Mouse (Mus musculus) liver, embryonic 11.5 days (tissue): Measurements from ENCODE around the gene Zkscan4. TPM values are rescaled to one million over a fixed set of nuclear protein-coding genes. Genes with fewer than 3 reads are reported as not detected.
"Not testable (repeated sequence)": the region's sequence is repeated elsewhere in the genome, so short reads cannot be mapped to it uniquely, and the experiment has no call there.

ENCODE experiments used
- ATAC-seq: fragments of 200-750 bp; cut with Nextera tagmentation; replicated peaks from 2 replicates; pipeline ENCODE4 v1.8.0; 2017; ENCODE audit warnings: moderate number of reproducible peaks, mild to moderate bottlenecking, moderate TSS enrichment, moderate library complexity; ENCODE audit not compliant: low FRiP score
- DNase-seq: peaks from one replicate; pipeline ENCODE4 v3.0.0-alpha.2; 2017; ENCODE audit warnings: low spot score
- H3K27ac ChIP-seq: fragments of 300-500 bp; sonication (generic); 2 replicates; pipeline ENCODE4 v1.5.1; 2014; ENCODE audit warnings: mild to moderate bottlenecking, low read depth, low read length, control low read depth
- H3K27me3 ChIP-seq: fragments of 300-500 bp; sonication (generic); replicated peaks from 2 replicates; pipeline ENCODE4 v1.6.1; 2014; ENCODE audit warnings: low read length, mixed read lengths; ENCODE audit not compliant: control insufficient read depth, insufficient read depth
- H3K36me3 ChIP-seq: fragments of 300-500 bp; sonication (generic); 2 replicates; pipeline ENCODE4 v1.6.1; 2014; ENCODE audit warnings: mild to moderate bottlenecking, low read length, moderate library complexity, mixed read lengths; ENCODE audit not compliant: control insufficient read depth, insufficient read depth
- H3K4me1 ChIP-seq: fragments of 300-500 bp; sonication (generic); replicated peaks from 2 replicates; pipeline ENCODE4 v1.6.1; 2014; ENCODE audit warnings: low read length, mixed read lengths; ENCODE audit not compliant: control insufficient read depth, insufficient read depth
- H3K4me2 ChIP-seq: fragments of 300-500 bp; sonication (generic); 2 replicates; pipeline ENCODE4 v1.6.1; 2014; ENCODE audit warnings: mild to moderate bottlenecking, control low read depth, moderate library complexity
- H3K4me3 ChIP-seq: fragments of 300-500 bp; sonication (generic); 2 replicates; pipeline ENCODE4 v1.5.1; 2014; ENCODE audit warnings: low read depth, low read length, control low read depth
- H3K9ac ChIP-seq: fragments of 300-500 bp; sonication (generic); 2 replicates; pipeline ENCODE4 v1.6.1; 2014; ENCODE audit warnings: low read depth, low read length, control low read depth
- H3K9me3 ChIP-seq: fragments of 300-500 bp; sonication (generic); 2 replicates; pipeline ENCODE4 v1.6.1; 2016; ENCODE audit warnings: low read length, inconsistent platforms, mixed read lengths; ENCODE audit not compliant: control insufficient read depth
- WGBS: fragments of 180-500 bp; shearing (Covaris S2); extraction: QIAGEN DNeasy Blood & Tissue Kit; methylation state at CpG from one replicate; pipeline ENCODE4 v1.1.7; 2014; 5-methylcytosine and 5-hydroxymethylcytosine counted together
- polyA plus RNA-seq: library from polyadenylated mRNA; unstranded; fragments of >200 nt; fragmentation: Nextera tagmentation; extraction: Ambion mirVana; gene quantifications from 2 replicates; pipeline ENCODE4 v1.2.1, GENCODE M21; 2014

Zkscan4 gene
- polyA plus RNA-seq, 1 experiment from 2014 or later = 0.90 TPM

GRCm38 (mm10) chr13:21454133-21454532, 24.6 kb upstream of the Zkscan4 start:
- peak overlapping the region; percentile 83 for H3K4me2 ChIP-seq
- no peaks in the 10 kb centered on the region for H3K9me3 ChIP-seq
- 0 out of 2 replicates have a peak, but pooled peaks cover 3% of the 10 kb centered on the region for H3K4me1 ChIP-seq
- H3K27ac ChIP-seq = no peak overlapping the region
- H3K36me3 ChIP-seq = no peaks in the 10 kb centered on the region
- H3K4me3 ChIP-seq = no peak overlapping the region; the same call in 1 of the 2 replicates
- H3K9ac ChIP-seq = no peak overlapping the region
- H3K27me3 ChIP-seq = peaks cover 4% of the 10 kb centered on the region
- DNase-seq (no peak), ATAC-seq (peak; percentile 53; the same call in 1 of the 2 replicates)
- WGBS = 71% methylated on average over 3 of the region's 3 CpGs

- no peak for ATAC-seq
- Histone ChIP-seq H3K36me3 (no peaks in the 10 kb centered on the region), H3K4me2 (no peak overlapping the region), H3K4me1 (0 out of 2 replicates have a peak, but pooled peaks cover 3% of the 10 kb centered on the region), H3K9me3 (no peaks in the 10 kb centered on the region), H3K4me3 (no peak overlapping the region), H3K27me3 (peaks cover 4% of the 10 kb centered on the region), H3K27ac (no peak overlapping the region), H3K9ac (no peak overlapping the region)
- WGBS = 14% methylated on average over 4 of the region's 4 CpGs
- DNase-seq = no peak
Measured at GRCm38 (mm10) chr13:21456347-21456746, 22.4 kb upstream of the Zkscan4 start.

GRCm38 (mm10) chr13:21462516-21462915, 16.2 kb upstream of the Zkscan4 start:
- 50% methylated on average over 9 of the region's 9 CpGs for WGBS

GRCm38 (mm10) chr13:21467336-21467735, 11.4 kb upstream of the Zkscan4 start:
- Histone ChIP-seq H3K4me2 (no peak overlapping the region), H3K4me3 (no peak overlapping the region)

More at GRCm38 (mm10) chr13:21462516-21462915, 16.2 kb upstream of the Zkscan4 start:
- not testable (repeated sequence) for ATAC-seq, DNase-seq, H3K4me1 ChIP-seq, H3K9me3 ChIP-seq, H3K27ac ChIP-seq, H3K9ac ChIP-seq, H3K36me3 ChIP-seq, H3K27me3 ChIP-seq, H3K4me2 ChIP-seq, H3K4me3 ChIP-seq

GRCm38 (mm10) chr13:21468061-21469019, 10.4 kb upstream of the Zkscan4 start, which contains the start of gene Nkapl:
Nkapl (minus strand) TSS chr13:21468509.
- WGBS = under 1% methylated on average over 53 of the region's 54 CpGs
- DNase-seq = peak; percentile 83
- Histone ChIP-seq H3K4me2 (peak within 1 kb of the TSS; percentile 98), H3K27ac (peak within 1 kb of the TSS; percentile 28; the same call in 1 of the 2 replicates), H3K4me3 (peak within 1 kb of the TSS; percentile 76), H3K9me3 (no peaks in the 10 kb centered on the region), H3K36me3 (no peaks in the 10 kb centered on the region), H3K27me3 (peaks cover 8% of the 10 kb centered on the region; the same call in 1 of the 2 replicates), H3K9ac (peak within 1 kb of the TSS; percentile 87), H3K4me1 (peaks cover 8% of the 10 kb centered on the region)
- ATAC-seq = peak; percentile 96

More at GRCm38 (mm10) chr13:21467336-21467735, 11.4 kb upstream of the Zkscan4 start:
- Histone ChIP-seq H3K4me1 (peaks cover 5% of the 10 kb centered on the region), H3K9ac (no peak overlapping the region), H3K27me3 (peaks cover 8% of the 10 kb centered on the region; the same call in 1 of the 2 replicates), H3K27ac (no peak overlapping the region), H3K9me3 (no peaks in the 10 kb centered on the region), H3K36me3 (no peaks in the 10 kb centered on the region)
- ATAC-seq (no peak), DNase-seq (no peak)
- WGBS = 78% methylated on average over 10 of the region's 10 CpGs

GRCm38 (mm10) chr13:21469097-21469496, 9.6 kb upstream of the Zkscan4 start:
- H3K4me2 ChIP-seq = peak overlapping the region; percentile 98
- peaks cover 8% of the 10 kb centered on the region; the same call in 1 of the 2 replicates for H3K27me3 ChIP-seq
- no peaks in the 10 kb centered on the region for H3K9me3 ChIP-seq
- peaks cover 8% of the 10 kb centered on the region for H3K4me1 ChIP-seq
- H3K36me3 ChIP-seq = no peaks in the 10 kb centered on the region
- DNase-seq (no peak), ATAC-seq (no peak)
- peak overlapping the region; percentile 76; the same call in 1 of the 2 replicates for H3K4me3 ChIP-seq
- H3K9ac ChIP-seq = no peak overlapping the region; the same call in 1 of the 2 replicates
- H3K27ac ChIP-seq = no peak overlapping the region
- WGBS = 16% methylated on average over 9 of the region's 9 CpGs

GRCm38 (mm10) chr13:21472427-21472826, 6.3 kb upstream of the Zkscan4 start:
- WGBS = 26% methylated on average over 4 of the region's 4 CpGs
- 0 out of 2 replicates have a peak, but pooled peaks cover under 1% of the 10 kb centered on the region for H3K27me3 ChIP-seq
- no peak for ATAC-seq
- no peak for DNase-seq
- H3K36me3 ChIP-seq = no peaks in the 10 kb centered on the region
- H3K4me3 ChIP-seq = no peak overlapping the region
- no peak overlapping the region for H3K27ac ChIP-seq
- H3K9ac ChIP-seq = no peak overlapping the region
- H3K4me2 ChIP-seq = no peak overlapping the region
- H3K4me1 ChIP-seq = peaks cover 8% of the 10 kb centered on the region
- H3K9me3 ChIP-seq = no peaks in the 10 kb centered on the region

GRCm38 (mm10) chr13:21486881-21487280, 8.2 kb downstream of the Zkscan4 start:
- ATAC-seq (no peak), DNase-seq (no peak)
- Histone ChIP-seq H3K4me2 (no peak overlapping the region), H3K9me3 (no peaks in the 10 kb centered on the region), H3K27me3 (no peaks in the 10 kb centered on the region), H3K36me3 (no peaks in the 10 kb centered on the region), H3K4me1 (no peaks in the 10 kb centered on the region), H3K4me3 (no peak overlapping the region), H3K9ac (no peak overlapping the region), H3K27ac (no peak overlapping the region)
- WGBS = 88% methylated on average over 1 of the region's 1 CpGs
